Mouse (Mus musculus): ENCODE results near the gene Armc5.

Gene Armc5

DNA sequence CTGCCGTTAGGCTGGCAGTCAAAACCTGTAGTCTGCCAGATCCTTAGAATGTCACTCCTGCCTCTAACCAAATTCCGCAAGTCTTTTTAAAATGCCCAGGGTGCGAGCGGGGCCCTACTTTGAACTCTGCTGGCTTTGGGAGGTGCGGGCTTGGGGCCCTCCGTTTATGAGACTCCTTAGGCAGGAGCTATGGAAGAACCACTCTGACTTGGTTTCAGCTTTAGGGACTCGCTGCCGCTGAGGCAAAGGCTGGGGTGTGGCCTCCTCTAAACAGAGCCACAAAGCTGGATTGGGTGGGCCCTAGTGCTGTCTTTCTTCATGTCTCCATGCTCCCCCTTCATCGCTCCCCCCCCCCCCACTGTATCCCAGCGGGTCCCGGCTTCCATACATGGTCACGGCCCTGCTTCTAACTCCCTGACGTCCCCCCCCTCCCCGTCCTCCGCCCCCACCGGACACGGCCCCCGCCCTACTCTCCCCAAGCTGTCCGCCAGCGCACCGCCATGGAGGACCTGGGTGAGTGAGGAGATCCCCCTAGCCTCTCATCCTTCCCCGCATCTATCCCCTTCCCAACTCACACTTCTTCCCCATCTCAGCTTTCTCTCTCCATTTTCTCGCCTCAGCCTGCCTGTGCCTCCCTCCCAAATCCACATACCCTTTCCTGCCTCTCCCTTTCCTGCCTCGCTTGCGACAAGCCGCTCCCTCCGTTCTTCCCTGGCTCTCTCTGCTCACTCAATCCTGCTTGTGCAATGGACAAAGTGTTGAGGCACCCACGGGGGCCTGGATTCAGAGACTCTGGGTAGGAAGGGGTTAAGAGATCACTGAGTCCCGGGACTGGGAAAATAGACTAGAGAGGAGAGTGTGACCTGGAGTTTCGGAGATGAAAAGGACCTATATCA, 9.6 kb downstream of the Armc5 start, which contains the start of gene Tgfb1i1:
Tgfb1i1 (plus strand) TSS at position 317 of the 896 bp plus-strand sequence.
- peak in 1 of 2 experiments; percentile 50 for DNase-seq (ENCODE audit: low spot score in 2 of 2)

DNA sequence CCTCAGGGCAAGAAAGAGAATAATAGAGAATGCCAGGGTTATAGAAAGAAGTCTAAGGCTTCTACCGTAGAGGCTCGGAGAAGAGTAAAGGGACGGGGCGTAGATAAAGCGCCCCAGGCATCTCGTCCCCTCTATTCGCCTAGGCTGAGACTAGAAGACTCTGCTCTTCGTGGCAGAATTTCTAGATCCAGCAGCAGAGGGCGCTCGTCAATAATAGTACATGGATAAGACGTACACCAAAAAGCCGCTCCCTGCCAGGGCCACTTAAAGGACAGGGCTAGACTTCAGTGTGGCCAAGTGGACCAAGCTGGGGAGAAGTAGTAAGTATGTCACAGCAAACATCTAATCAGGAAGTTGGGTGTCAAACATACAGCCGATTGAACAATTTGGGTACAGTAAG, 10.3 kb downstream of the Armc5 start:
- DNase-seq (ENCODE audit: low spot score in 2 of 2), result peak; percentile 73 to 85

DNA sequence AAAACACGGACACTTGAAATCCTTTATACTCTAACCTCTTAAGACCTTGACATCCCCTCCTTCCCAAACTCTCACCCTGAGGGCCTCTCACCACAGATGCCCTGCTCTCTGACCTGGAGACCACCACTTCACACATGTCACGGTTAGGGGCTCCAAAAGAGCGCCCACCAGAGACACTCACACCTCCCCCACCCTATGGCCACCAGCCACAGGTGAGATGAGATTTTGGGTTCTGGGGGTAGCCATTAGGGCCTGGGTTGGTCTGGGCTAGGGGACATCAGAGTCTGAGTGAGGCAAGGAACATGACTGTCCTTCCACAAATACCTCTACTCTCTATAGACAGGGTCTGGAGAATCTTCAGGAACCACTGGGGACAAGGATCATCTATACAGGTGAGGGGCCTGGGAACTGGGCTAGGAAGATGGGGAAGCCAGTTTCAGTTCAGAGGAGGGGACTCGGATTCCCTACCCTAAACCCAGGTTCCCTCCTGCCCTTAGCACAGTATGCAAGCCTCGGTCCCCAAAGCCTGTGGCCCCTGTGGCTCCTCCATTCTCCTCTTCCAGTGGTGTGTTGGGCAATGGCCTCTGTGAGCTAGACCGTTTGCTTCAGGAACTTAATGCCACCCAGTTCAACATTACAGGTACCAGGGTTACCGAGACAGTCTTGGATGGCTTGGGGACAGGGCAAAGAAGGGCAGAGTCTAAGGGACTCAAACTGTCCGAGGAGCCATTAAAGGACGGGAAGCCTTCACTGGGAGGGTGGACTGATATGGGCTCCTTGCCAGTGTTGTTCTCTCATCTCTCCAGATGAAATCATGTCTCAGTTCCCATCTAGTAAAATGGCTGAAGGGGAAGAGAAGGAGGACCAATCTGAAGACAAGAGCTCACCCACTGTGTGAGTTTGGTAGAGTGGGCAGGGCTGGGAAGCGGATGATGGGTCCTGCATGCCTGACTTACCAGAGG, 11.2 kb downstream of the Armc5 start:
- DNase-seq (ENCODE audit: low spot score in 2 of 2), result no peak

DNA sequence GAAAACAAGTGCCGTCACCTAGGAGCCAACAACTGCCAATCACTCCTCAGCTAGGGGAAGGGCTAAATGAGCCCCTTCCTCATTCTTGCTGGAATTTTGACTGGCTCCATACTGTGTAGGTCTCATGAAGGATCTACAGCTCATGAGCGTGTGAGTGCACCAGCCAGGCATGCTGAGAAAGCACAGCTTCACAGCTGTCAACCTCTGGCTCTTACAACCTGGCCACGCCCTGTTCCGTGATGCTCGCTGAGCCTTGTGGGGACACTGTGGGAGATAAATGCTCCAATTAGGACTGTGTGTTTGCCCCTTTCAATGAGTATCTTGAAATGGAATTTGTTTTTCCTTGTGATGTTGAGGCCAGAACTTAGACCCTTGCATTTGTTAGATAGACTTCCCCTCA, 12.9 kb downstream of the Armc5 start:
- DNase-seq (ENCODE audit: low spot score in 2 of 2), result no peak

DNA sequence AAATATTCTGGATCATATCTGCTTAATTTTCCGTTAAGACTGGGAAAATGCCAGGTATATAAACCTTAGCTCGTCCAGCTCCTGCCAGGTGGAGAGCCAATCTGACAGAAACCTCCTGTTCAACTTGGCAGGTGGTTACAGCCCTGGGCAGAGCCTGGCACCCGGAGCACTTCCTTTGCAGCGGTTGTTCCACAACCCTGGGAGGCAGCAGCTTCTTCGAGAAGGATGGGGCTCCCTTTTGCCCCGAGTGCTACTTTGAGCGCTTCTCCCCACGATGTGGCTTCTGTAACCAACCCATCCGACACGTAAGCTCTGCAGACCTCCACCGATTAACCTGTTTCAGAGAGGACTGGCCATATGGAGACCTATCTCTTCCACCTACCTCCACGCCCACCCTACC, 14.8 kb downstream of the Armc5 start:
- no peak for DNase-seq (ENCODE audit: low spot score in 2 of 2)

DNA sequence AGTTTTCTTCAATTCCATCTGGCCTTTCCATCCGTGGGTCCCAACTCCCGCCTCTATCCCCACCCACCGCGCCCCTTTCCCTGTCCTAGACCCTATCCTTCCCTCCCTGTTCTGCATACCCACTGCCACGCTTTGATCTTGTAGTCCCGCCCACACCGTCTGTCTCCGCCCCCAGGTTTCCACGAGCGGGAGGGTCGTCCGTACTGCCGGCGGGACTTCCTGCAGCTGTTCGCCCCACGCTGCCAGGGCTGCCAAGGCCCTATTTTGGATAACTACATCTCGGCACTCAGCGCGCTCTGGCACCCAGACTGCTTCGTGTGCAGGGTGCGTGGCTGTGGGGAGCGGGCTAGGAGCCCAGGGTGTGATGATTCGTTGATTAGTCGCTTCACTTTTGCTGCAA, 15.5 kb downstream of the Armc5 start:
- peak; percentile 75 to 77 for DNase-seq (ENCODE audit: low spot score in 2 of 2)

DNA sequence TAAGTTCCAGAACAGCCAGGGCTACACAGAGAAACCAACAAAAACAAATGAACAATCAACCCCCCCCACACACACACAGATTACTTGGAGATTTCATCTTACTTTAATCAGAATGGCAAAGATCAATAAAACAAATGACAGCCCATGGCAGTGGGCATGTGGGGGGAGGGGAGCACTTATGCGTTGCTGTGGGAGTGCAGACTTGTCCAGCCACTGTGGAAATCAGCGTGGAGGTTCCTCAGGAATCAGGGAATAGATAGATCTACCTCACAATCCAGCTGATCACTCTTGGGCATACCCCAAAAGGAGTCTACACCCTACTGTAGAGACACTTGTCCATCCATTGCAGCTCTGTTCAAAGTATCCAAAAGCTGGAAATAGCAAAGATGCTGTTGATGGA, 17.8 kb downstream of the Armc5 start:
- no peak for DNase-seq (ENCODE audit: low spot score in 2 of 2)

DNA sequence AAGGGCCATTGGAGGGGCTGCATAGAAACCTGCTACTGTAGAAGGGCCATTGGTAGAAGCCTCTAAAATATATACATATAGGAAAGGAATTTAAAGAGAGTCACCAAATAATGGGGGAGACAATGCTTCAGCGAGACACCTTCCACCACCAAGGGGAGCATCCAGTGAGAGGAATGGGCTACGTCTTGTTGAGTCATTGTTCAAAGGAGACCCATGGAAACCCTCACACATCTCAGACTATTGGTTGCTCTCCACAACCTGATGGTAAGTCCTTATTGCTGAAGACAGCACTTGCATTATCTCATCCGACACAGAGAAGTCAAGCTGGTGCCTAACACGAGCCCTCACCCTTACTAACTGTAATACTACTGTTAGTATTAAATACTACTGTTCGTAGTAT, 18.6 kb downstream of the Armc5 start:
- no peak for DNase-seq (ENCODE audit: low spot score in 2 of 2)

DNA sequence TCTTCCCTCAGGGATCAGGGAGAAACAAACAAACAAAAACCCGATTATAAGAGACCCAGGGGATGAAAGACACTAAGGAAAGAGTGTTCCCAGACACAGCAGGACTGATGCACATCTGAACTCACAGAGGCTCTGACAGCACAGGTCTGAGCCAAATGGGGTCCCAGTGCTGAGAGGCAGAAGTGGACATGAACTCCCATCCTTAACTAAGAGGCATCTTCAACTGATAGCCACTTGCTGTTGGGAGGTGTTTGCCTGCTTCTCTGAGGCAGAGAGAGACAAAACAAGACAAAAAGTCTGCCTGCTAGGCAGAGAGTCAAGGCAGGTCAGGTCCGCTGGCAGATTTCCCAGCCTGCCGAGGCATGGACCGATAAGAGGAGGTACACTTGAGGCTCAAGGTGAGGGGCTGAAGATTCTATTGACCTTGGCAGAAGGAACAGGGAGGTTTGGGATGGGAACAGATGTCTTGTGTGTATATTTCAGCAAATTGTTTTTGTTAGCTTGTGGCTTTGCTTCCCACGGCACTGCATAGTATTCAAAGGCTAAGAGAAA, 19.7 kb downstream of the Armc5 start:
- no peak for DNase-seq (ENCODE audit: low spot score in 2 of 2)

DNA sequence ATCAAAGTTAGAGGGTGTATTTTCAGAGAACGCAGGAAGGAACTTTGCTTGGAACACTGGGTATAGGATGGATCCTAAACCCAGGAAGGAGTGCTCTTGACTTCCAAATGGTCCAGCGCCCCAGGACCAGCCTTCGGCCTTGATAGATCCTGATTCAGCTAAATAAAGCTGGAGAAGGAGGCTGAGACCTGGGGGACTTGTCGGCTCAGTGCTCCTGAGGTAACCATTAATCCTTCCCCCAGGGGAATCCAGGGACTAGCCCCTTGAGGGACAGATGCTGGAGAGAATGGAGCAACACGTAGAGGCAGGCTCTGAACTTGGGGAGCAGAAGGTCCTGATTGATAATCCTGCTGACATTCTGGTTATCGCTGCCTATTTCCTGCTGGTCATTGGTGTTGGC, 28.3 kb downstream of the Armc5 start, which contains the start of gene Slc5a2:
Slc5a2 (plus strand) TSS at position 247 of the 400 bp plus-strand sequence.
- no peak for DNase-seq (ENCODE audit: low spot score in 2 of 2)

DNA sequence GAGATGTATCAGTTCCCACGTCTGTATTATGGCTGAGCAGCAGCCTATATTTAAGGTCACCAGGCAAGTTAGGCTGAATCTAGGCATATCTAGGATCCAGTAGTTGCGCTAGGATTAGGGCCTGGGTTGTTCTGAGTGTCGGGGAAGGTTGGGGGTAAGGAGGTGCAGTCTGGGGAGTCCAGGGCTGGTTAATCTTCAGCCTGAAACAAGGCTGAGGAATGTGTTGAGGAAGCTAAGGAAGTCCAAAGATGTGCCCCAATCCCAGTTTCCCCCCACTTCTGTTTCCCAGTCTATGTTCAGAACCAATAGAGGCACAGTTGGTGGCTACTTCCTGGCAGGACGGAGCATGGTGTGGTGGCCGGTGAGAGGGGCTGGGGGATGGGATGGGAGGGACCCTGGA, 28.9 kb downstream of the Armc5 start:
- DNase-seq (ENCODE audit: low spot score in 2 of 2), result no peak

DNA sequence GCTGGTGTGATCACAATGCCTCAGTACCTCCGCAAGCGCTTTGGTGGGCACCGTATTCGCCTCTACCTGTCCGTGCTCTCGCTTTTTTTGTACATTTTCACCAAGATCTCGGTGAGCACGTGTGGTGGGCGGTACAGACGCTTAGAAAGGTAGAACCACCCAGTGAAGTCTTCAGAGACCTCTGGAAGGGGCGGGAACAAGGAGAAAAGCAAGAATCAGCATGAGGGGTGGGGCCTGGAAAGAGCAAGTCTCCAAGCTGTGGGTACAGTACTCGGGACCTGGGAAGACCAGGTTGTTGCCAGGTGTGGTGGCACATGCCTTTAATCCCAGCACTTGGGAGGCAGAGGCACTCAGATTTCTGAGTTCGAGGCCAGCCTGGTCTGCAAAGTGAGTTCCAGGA, 30.2 kb downstream of the Armc5 start:
- DNase-seq (ENCODE audit: low spot score in 2 of 2), result no peak

DNA sequence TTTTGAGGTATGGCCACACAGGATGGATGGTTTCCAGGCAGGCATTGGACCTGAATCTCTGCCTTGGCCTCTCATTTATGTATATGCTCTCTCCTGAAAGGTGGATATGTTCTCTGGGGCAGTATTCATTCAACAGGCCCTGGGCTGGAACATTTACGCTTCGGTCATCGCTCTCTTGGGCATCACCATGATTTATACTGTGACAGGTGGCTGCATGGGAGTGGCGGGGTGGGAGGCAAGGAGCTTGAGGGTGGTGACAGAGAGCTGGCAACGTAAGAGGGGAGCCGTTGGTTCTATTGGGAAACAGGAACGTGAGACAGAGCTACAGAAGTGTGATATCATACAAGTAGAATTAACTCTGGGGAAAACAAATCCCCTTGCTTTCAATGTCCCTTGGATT, 30.7 kb downstream of the Armc5 start:
- DNase-seq (ENCODE audit: low spot score in 2 of 2), result no peak

DNA sequence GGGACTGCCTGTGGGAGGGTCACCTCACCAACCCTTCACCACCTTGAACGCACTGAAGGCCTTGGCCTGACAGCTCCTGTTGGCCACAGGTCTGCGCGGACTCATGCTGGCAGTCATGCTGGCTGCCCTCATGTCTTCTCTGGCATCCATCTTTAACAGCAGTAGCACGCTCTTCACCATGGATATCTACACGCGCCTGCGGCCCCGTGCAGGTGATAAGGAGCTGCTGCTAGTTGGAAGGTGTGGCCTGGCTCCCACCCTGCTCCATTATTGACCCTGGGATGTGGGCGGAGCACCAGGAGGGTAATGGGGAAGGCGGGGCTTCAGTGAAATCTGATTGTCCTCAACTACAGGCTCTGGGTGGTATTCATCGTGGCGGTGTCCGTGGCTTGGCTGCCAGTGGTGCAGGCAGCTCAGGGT, 33.3 kb downstream of the Armc5 start:
- no peak for DNase-seq (ENCODE audit: low spot score in 2 of 2)

DNA sequence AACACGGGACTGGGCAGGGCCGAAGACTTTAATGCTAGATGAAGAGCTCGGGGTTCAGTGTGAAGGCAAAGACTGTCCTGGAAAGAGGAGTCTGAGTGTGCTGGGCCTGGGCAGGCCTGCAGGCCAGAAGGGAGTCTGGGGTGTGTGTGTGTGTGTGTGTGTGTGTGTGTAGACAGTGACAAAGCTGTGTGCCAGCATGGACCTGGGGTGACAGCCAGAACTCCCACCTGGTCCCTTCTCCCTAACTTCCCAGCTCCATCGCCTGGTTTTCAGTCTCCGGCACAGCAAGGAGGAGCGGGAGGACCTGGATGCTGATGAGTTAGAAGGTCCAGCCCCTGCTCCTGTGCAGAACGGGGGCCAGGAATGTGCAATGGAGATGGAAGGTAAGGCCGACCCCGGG, 34.4 kb downstream of the Armc5 start:
- DNase-seq (ENCODE audit: low spot score in 2 of 2), result no peak

DNA sequence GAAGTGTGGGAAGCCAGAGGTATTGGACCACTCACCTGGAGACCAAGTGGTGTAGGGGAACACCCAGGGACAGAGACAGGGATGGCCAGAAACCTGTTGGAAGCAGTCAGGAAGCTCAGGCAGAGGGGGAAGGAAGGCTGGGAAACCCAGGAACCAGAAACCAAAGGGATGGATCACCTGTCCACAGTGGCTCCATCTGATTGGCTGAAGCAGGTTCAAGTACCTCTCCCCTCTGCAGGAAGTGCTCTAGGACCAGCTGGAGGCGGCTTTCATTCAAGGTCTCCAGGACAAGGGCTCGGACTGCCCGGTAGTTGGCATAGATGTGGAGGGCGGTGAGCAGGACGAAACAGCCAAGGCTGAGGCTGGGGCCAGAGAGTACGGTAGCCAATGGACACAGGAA, 38.9 kb downstream of the Armc5 start:
- no peak for DNase-seq (ENCODE audit: low spot score in 2 of 2)

DNA sequence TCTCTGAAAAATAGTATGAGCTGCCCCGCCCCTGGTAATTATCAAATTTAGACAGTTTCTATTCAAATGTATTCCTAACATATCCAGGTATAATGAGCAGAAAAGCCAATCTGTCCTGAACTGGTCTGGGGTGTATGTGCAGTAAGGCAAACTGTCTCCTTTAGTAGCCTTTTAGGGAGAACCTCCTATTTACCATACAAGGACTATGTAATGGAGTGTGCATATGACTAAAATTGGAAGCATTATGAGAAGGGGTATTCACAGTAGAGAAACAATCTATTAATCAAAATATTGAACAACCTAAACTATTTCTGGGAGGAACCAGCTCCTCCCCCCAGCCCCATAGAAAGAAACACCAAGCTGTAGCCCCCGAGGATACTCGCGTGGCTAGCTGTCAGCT, 42.6 kb downstream of the Armc5 start:
- no peak for DNase-seq (ENCODE audit: low spot score in 2 of 2)

DNA sequence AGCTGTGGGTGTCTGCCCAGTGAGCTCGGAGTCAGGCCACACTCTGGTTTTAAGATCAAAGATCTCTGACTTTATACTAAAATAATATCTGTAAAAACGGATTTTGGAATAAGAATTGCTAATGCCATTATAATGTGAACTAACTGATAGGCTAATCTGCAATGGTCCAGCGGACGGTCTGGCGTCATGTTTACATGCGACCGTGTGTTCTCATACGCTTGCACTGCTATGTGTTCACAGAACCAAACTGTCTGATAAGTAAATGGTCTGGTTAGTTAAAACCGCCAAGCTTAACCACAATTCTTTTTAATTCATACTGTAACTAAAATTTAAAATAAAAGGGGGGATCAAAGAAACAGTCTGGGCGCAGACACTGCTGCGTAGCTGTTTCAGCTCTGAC, 44.6 kb downstream of the Armc5 start:
- no peak for DNase-seq (ENCODE audit: low spot score in 2 of 2)

DNA sequence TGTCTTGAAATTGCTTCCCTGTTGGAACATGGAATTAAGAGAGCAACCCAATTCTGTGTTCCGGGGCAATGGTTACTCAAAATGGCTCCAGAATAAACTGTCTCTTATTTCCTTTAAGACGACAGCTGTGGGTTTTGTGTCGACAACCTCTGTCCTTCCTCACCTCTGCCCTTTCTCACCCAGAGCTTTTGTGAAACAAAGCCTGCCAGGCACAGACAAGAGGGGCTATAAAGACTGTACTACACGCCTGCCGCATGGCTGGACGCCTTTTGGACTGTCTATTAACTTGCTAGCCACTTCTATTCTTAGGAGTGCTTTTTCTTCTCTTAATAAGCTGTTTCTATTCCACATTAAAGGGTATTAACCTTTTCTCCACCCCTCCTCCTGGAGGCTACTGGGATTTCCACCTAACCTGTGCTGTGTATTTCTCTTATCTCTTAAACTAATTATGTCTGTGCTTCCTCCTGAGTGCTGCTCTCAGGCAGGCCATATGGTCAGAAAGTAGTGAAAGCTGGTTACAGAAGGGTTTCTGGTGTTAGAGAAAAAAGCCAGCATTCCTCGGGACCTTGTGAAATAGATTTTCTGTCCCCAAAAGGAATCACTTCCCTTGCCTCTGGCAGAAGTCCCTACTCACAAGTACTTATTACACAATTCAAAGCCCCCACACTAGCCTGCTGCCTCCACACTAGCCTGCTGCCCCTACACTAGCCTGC, 45.5 kb downstream of the Armc5 start:
- DNase-seq (ENCODE audit: low spot score in 2 of 2), result no peak

DNA sequence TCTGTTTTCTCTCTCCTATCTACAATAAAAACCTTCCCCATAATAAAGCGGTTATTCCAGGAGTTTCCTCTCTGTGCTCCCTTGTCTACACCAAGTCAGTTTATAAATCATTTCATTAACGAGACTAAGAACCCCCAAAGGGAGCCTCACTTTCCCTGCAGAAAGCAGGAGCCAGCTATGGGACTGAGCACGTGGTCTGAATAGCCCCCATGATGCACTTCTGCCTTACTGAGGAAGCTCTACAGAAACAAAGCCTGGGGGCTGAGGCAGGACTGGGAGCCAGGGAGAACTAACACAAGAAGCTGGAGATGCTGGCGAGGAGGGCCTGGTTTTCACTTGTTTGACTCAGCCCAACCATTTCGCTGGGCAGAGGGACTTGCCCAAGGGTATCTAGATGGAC, 46.9 kb downstream of the Armc5 start:
- no peak for DNase-seq (ENCODE audit: low spot score in 2 of 2)

DNA sequence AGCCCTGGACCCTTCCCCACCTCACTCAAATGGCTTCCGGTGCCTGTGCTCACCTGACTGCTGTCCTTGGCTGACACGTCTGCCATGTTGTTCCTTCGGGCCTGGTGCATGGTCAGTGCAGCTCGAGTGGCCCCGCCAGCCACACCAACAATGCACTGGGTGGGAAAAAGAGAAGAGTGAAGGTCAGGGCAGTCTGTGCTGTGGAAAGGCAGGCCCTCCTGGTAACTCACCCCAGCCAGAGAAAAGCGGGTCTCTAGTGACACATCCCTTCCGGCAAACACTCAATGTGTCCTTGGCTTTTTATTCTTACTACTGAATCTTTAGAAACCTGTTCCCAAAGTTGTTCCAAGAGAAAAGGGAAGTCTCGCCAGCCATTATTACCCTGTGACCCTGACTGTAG, 47.9 kb downstream of the Armc5 start:
- DNase-seq (ENCODE audit: low spot score in 2 of 2), result no peak
